ENCODE assay signal across 10 mouse cellular contexts in genomic region chr15:103279750-103280149, GRCm38 (mm10). TPM values are rescaled to one million over a fixed set of nuclear protein-coding genes. Genes with fewer than 3 reads are reported as not detected.
A peak's percentile ranks its signal among the peaks of the same experiment; 100 is the strongest.
DNase-seq lines count a peak whose midpoint lies in the region; ATAC-seq and TF ChIP-seq lines count a peak whose summit lies in the region.
"Had no signal": no experiment of that assay in that cellular context is flagged by ENCODE, and none has a peak within 500 bp of the region (broad histone marks: within the 10 kb centered on the region; RNA-seq: fewer than 3 reads in every experiment).

No protein-coding gene starts in this region.

- no peak for TF ChIP-seq EP300 in heart, postnatal 0 days (IDR thresholded peaks at IDR 0.05; ENCODE audit: low read depth)
- TF ChIP-seq EP300 in liver, embryonic 14.5 days (IDR thresholded peaks at IDR 0.05; ENCODE audit: low read depth): no peak

- H3K27ac ChIP-seq in heart, postnatal 0 days (ENCODE audit: low read depth): no peak overlapping the region
- H3K27ac ChIP-seq in liver, embryonic 14.5 days: peak overlapping the region; percentile 46
- no peak overlapping the region for H3K27ac ChIP-seq in intestine, embryonic 16.5 days (ENCODE audit: low read length)
- H3K27ac ChIP-seq: macrophage had no signal

- H3K4me2 ChIP-seq in heart, postnatal 0 days (ENCODE audit: low read depth, low read length): no peak overlapping the region
- peak overlapping the region; percentile 41; the same call in 1 of the 2 replicates for H3K4me2 ChIP-seq in liver, embryonic 14.5 days (ENCODE audit: low read depth)
- H3K4me2 ChIP-seq in intestine, embryonic 16.5 days (ENCODE audit: low read depth, low read length): no peak overlapping the region

- H3K4me1 ChIP-seq in heart, postnatal 0 days (ENCODE audit: control insufficient read depth, insufficient read depth): peaks cover 2% of the 10 kb centered on the region; the same call in 1 of the 2 replicates
- peaks cover 17 to 35% of the 10 kb centered on the region in 2 experiments for H3K4me1 ChIP-seq in liver, embryonic 14.5 days (replicated peaks; ENCODE audit: control insufficient read depth in 2 of 2, insufficient read depth in 2 of 2, low read length in 1 of 2)
- peaks cover 22% of the 10 kb centered on the region for H3K4me1 ChIP-seq in intestine, embryonic 16.5 days (ENCODE audit: control insufficient read depth, insufficient read depth, low read length)

- H3K36me3 ChIP-seq in heart, postnatal 0 days (replicated peaks; ENCODE audit: control insufficient read depth, insufficient read depth, low read length): peaks cover 6% of the 10 kb centered on the region; the same call in 1 of the 2 replicates
- peaks cover 5% of the 10 kb centered on the region; the same call in 1 of the 2 replicates for H3K36me3 ChIP-seq in liver, embryonic 14.5 days (replicated peaks; ENCODE audit: control insufficient read depth, insufficient read depth, low read depth)
- no peaks in the 10 kb centered on the region for H3K36me3 ChIP-seq in intestine, embryonic 16.5 days (ENCODE audit: control insufficient read depth, insufficient read depth, low read length)

- 64% methylated on average over 3 of the region's 3 CpGs for WGBS in heart, postnatal 0 days
- 46% methylated on average over 3 of the region's 3 CpGs for WGBS in liver, embryonic 14.5 days (ENCODE audit: insufficient replicate concordance)
- 63% methylated on average over 3 of the region's 3 CpGs for WGBS in intestine, embryonic 16.5 days

- no peak for ATAC-seq in heart, postnatal 0 days (ENCODE audit: insufficient read depth, low read depth)
- ATAC-seq in liver, embryonic 14.5 days (ENCODE audit: insufficient read depth): no peak
- ATAC-seq in megakaryocyte-erythroid progenitor cell, adult 5-6 weeks (replicated peaks; ENCODE audit: low FRiP score, low TSS enrichment, poor library complexity, severe bottlenecking): no peak
- ATAC-seq in intestine, embryonic 16.5 days: no peak

- no peaks in the 10 kb centered on the region for H3K27me3 ChIP-seq in heart, postnatal 0 days (ENCODE audit: control insufficient read depth, insufficient read depth, low read length)
- H3K27me3 ChIP-seq in liver, embryonic 14.5 days (ENCODE audit: control insufficient read depth, insufficient read depth, low read length): no peaks in the 10 kb centered on the region
- H3K27me3 ChIP-seq in intestine, embryonic 16.5 days (replicated peaks; ENCODE audit: control insufficient read depth, insufficient read depth, low read length): no peaks in the 10 kb centered on the region

- no peak overlapping the region for H3K4me3 ChIP-seq in heart, postnatal 0 days (ENCODE audit: low read depth, low read length)
- no peak overlapping the region for H3K4me3 ChIP-seq in liver, embryonic 14.5 days (ENCODE audit: insufficient read depth in 1 of 2, low read depth in 2 of 2, low read length in 2 of 2)
- no peak overlapping the region for H3K4me3 ChIP-seq in intestine, embryonic 16.5 days (ENCODE audit: low read length)

- no peak for DNase-seq in heart, postnatal 0 days (ENCODE audit: low spot score)
- no peak for DNase-seq in heart, adult 9 months (ENCODE audit: low spot score in 2 of 2)
- DNase-seq in 3T3-L1 (ENCODE audit: low read depth, low spot score): peak; percentile 88
- DNase-seq in ES-CJ7 (ENCODE audit: low read depth, low spot score): peak; percentile 58
- peak in 1 of 3 experiments; percentile 46 for DNase-seq in liver, embryonic 14.5 days (ENCODE audit: low read depth in 3 of 3, low spot score in 3 of 3)
- DNase-seq in ovary, postnatal 14 days (ENCODE audit: low spot score): no peak

- H3K9me3 ChIP-seq in heart, postnatal 0 days (replicated peaks; ENCODE audit: control insufficient read depth, low read length): no peaks in the 10 kb centered on the region
- H3K9me3 ChIP-seq in liver, embryonic 14.5 days (ENCODE audit: control insufficient read depth, low read length): no peaks in the 10 kb centered on the region
- H3K9me3 ChIP-seq in intestine, embryonic 16.5 days (ENCODE audit: control insufficient read depth, low read length): no peaks in the 10 kb centered on the region

- no peak overlapping the region for H3K9ac ChIP-seq in heart, postnatal 0 days (replicated peaks; ENCODE audit: low read depth, low read length)
- no peak overlapping the region for H3K9ac ChIP-seq in liver, embryonic 14.5 days (replicated peaks)
- no peak overlapping the region for H3K9ac ChIP-seq in intestine, embryonic 16.5 days (ENCODE audit: low read depth, low read length)

- TF ChIP-seq CTCF in heart, postnatal 0 days (IDR thresholded peaks at IDR 0.05; ENCODE audit: low read depth): peak; percentile 33
- TF ChIP-seq CTCF in liver, embryonic 14.5 days (IDR thresholded peaks at IDR 0.05; ENCODE audit: low read depth): peak; percentile 73

RNA-seq across cellular contexts. Expression of gene Copz1, which starts 7.2 kb away (rescaled TPM):
- total RNA-seq in heart, postnatal 0 days (2014; rRNA removed; ENCODE audit: low replicate concordance): 109 and 117 TPM in 2 replicates
- polyA plus RNA-seq in heart, postnatal 0 days (2015; fragmentation: Nextera tagmentation; extraction: Ambion mirVana): 124 TPM in 2 replicates
- 118 and 133 TPM in 2 replicates for polyA plus RNA-seq in liver, embryonic 14.5 days (2012; rRNA removed)
- 205 and 219 TPM in 2 replicates for polyA plus RNA-seq in liver, embryonic 14.5 days (2014; fragmentation: Nextera tagmentation; extraction: Ambion mirVana)
- total RNA-seq in megakaryocyte-erythroid progenitor cell, adult 5-6 weeks (2014; fragmentation: Nextera tagmentation): 218 and 249 TPM in 2 replicates
- total RNA-seq in megakaryocyte-erythroid progenitor cell, adult 5-6 weeks (2017): 53.9 and 91.2 TPM in 2 replicates
- 297 and 298 TPM in 2 replicates for polyA plus RNA-seq in intestine, embryonic 16.5 days (2015; fragmentation: Nextera tagmentation; extraction: Ambion mirVana)

RNA-seq across cellular contexts. Expression of gene Nfe2, which starts 21.5 kb away (rescaled TPM):
- 1.9 and 2.5 TPM in 2 replicates for total RNA-seq in heart, postnatal 0 days (2014; rRNA removed; ENCODE audit: low replicate concordance)
- polyA plus RNA-seq in heart, postnatal 0 days (2015; fragmentation: Nextera tagmentation; extraction: Ambion mirVana): 0.93 and 1.2 TPM in 2 replicates
- polyA plus RNA-seq in liver, embryonic 14.5 days (2012; rRNA removed): 178 and 222 TPM in 2 replicates
- polyA plus RNA-seq in liver, embryonic 14.5 days (2014; fragmentation: Nextera tagmentation; extraction: Ambion mirVana): 175 and 184 TPM in 2 replicates
- 145 and 147 TPM in 2 replicates for total RNA-seq in megakaryocyte-erythroid progenitor cell, adult 5-6 weeks (2014; fragmentation: Nextera tagmentation)
- 124 and 142 TPM in 2 replicates for total RNA-seq in megakaryocyte-erythroid progenitor cell, adult 5-6 weeks (2017)
- polyA plus RNA-seq in intestine, embryonic 16.5 days (2015; fragmentation: Nextera tagmentation; extraction: Ambion mirVana): 3.4 and 5.2 TPM in 2 replicates

RNA-seq across cellular contexts. Expression of gene Gpr84, which starts 30.7 kb away (rescaled TPM):
- total RNA-seq in heart, postnatal 0 days (2014; rRNA removed; ENCODE audit: low replicate concordance): not detected in 2 replicates
- 0.10 TPM in 1 of 2 replicates, not detected in the other for polyA plus RNA-seq in heart, postnatal 0 days (2015; fragmentation: Nextera tagmentation; extraction: Ambion mirVana)
- polyA plus RNA-seq in liver, embryonic 14.5 days (2012; rRNA removed): 0.17 and 0.20 TPM in 2 replicates
- polyA plus RNA-seq in liver, embryonic 14.5 days (2014; fragmentation: Nextera tagmentation; extraction: Ambion mirVana): 0.18 and 0.32 TPM in 2 replicates
- total RNA-seq in megakaryocyte-erythroid progenitor cell, adult 5-6 weeks (2014; fragmentation: Nextera tagmentation): 0.49 TPM in 1 of 2 replicates, not detected in the other
- 0.34 and 1.3 TPM in 2 replicates for total RNA-seq in megakaryocyte-erythroid progenitor cell, adult 5-6 weeks (2017)
- 0.09 and 0.20 TPM in 2 replicates for polyA plus RNA-seq in intestine, embryonic 16.5 days (2015; fragmentation: Nextera tagmentation; extraction: Ambion mirVana)
- total RNA-seq: heart, adult 18-20 months had no signal

RNA-seq across cellular contexts. Expression of gene Hnrnpa1, which starts 39.5 kb away (rescaled TPM):
- total RNA-seq in heart, postnatal 0 days (2014; rRNA removed; ENCODE audit: low replicate concordance): 37.0 and 88.5 TPM in 2 replicates
- polyA plus RNA-seq in heart, postnatal 0 days (2015; fragmentation: Nextera tagmentation; extraction: Ambion mirVana): 260 and 284 TPM in 2 replicates
- polyA plus RNA-seq in liver, embryonic 14.5 days (2012; rRNA removed): 329 and 510 TPM in 2 replicates
- 240 and 270 TPM in 2 replicates for polyA plus RNA-seq in liver, embryonic 14.5 days (2014; fragmentation: Nextera tagmentation; extraction: Ambion mirVana)
- 845 and 937 TPM in 2 replicates for total RNA-seq in megakaryocyte-erythroid progenitor cell, adult 5-6 weeks (2014; fragmentation: Nextera tagmentation)
- total RNA-seq in megakaryocyte-erythroid progenitor cell, adult 5-6 weeks (2017): 2,161 and 2,727 TPM in 2 replicates
- 472 and 503 TPM in 2 replicates for polyA plus RNA-seq in intestine, embryonic 16.5 days (2015; fragmentation: Nextera tagmentation; extraction: Ambion mirVana)

RNA-seq across cellular contexts. Expression of gene Cbx5, which starts 40.1 kb away (rescaled TPM):
- 54.1 and 81.6 TPM in 2 replicates for total RNA-seq in heart, postnatal 0 days (2014; rRNA removed; ENCODE audit: low replicate concordance)
- polyA plus RNA-seq in heart, postnatal 0 days (2015; fragmentation: Nextera tagmentation; extraction: Ambion mirVana): 41.5 and 42.1 TPM in 2 replicates
- polyA plus RNA-seq in liver, embryonic 14.5 days (2012; rRNA removed): 27.8 and 32.4 TPM in 2 replicates
- polyA plus RNA-seq in liver, embryonic 14.5 days (2014; fragmentation: Nextera tagmentation; extraction: Ambion mirVana): 54.4 and 57.1 TPM in 2 replicates
- 151 and 165 TPM in 2 replicates for total RNA-seq in megakaryocyte-erythroid progenitor cell, adult 5-6 weeks (2014; fragmentation: Nextera tagmentation)
- total RNA-seq in megakaryocyte-erythroid progenitor cell, adult 5-6 weeks (2017): 183 and 300 TPM in 2 replicates
- 60.0 and 70.4 TPM in 2 replicates for polyA plus RNA-seq in intestine, embryonic 16.5 days (2015; fragmentation: Nextera tagmentation; extraction: Ambion mirVana)

Comparison
In these comparisons a context has a peak if more than half of its experiments do, and no peak if none do; other contexts are left out.
1. DNase-seq: peak in 3T3-L1 (single experiment) and ES-CJ7 (single experiment); none in heart, postnatal 0 days (single experiment), heart, adult 9 months (0 of 2) and ovary, postnatal 14 days (single experiment).
2. RNA of gene Nfe2, which starts 21.5 kb away (polyA plus RNA-seq): 175 to 222 TPM in liver, embryonic 14.5 days; 3.4 to 5.2 TPM in intestine, embryonic 16.5 days and 0.93 to 1.2 TPM in heart, postnatal 0 days; every median in the first group is over 10 times any median in the second.